Mouse (Mus musculus): ENCODE measurements at regions not wholly inside any gene's neighbourhood (a gene's known extent, or its start where the extent isn't known, plus 50 kb on each side); places are given as distances from the start of the nearest gene placed in this dataset.

GRCm38 (mm10) chr3:20821712-20822111, 454.7 kb upstream of the Agtr1b start:
- TF ChIP-seq CTCF (IDR thresholded peaks at IDR 0.05; ENCODE audit: low read depth) (no peak), EP300 (optimal IDR thresholded peaks at IDR 0.05) (no peak)
